Mouse (Mus musculus): Measurements from ENCODE around the gene Bud31. TPM values are rescaled to one million over a fixed set of nuclear protein-coding genes. Genes with fewer than 3 reads are reported as not detected.

Gene Bud31
- total RNA-seq, 2 experiments from 2014 or later, result 97.3 to 102 TPM

Other genes starting within 250 kb of the Bud31 start
- gene Smurf1, start 174.5 kb upstream of the Bud31 start, total RNA-seq (2021), result 10 to 100 TPM; 20.6 to 23.4 TPM
- gene Gm4871, start 107.6 kb upstream of the Bud31 start, total RNA-seq (2021), result not detected
- gene 1700018F24Rik, start 97.4 kb upstream of the Bud31 start, total RNA-seq (2021), result not detected
- gene Arpc1a, start 56.5 kb upstream of the Bud31 start, total RNA-seq (2021), result 100 to 1,000 TPM; 102 to 106 TPM
- not detected for gene Kpna7, start 56.3 kb upstream of the Bud31 start, total RNA-seq (2021)
- gene Arpc1b, start 26.1 kb upstream of the Bud31 start, total RNA-seq (2021), result 100 to 1,000 TPM; 212 to 226 TPM
- 10 to 100 TPM; 74.5 to 80.9 TPM for gene Pdap1, start 124 bp upstream of the Bud31 start, total RNA-seq (2021)
- gene Ptcd1, start 26.7 kb downstream of the Bud31 start, total RNA-seq (2021), result 10 to 100 TPM; 21.7 to 29.0 TPM
- gene Cpsf4, start 26.9 kb downstream of the Bud31 start, total RNA-seq (2021), result 10 to 100 TPM; 20.2 to 22.7 TPM
- gene Atp5j2, start 51.7 kb downstream of the Bud31 start, total RNA-seq (2021), result 100 to 1,000 TPM; 810 to 842 TPM
- 1 to 10 TPM; 7.1 to 9.8 TPM for gene Zkscan14, start 61.5 kb downstream of the Bud31 start, total RNA-seq (2021)
- gene Zkscan5, start 64.2 kb downstream of the Bud31 start, total RNA-seq (2021), result 10 to 100 TPM; 12.2 to 12.3 TPM
- gene Zfp655, start 91.4 kb downstream of the Bud31 start, total RNA-seq (2021), result 10 to 100 TPM; 41.1 to 48.9 TPM
- gene Zscan25, start 140.1 kb downstream of the Bud31 start, total RNA-seq (2021), result 10 to 100 TPM; 15.3 to 20.4 TPM
- gene Cyp3a57, start 204.9 kb downstream of the Bud31 start, total RNA-seq (2021), result under 1 TPM in 1 of 2 experiments, not detected in 1; 0.12 TPM

Measured in adrenal gland, postnatal 10 days (tissue).